Mouse (Mus musculus) CH12.LX (cell line): Measurements from ENCODE around the gene Pqlc2.

ENCODE experiments used
- CTCF ChIP-seq, 2 experiments: IDR thresholded peaks in 1 of 2; conservative IDR thresholded peaks in 1 of 2; 2 replicates each; pipeline ENCODE4 v1.5.1; 2011 to 2012; ENCODE audit warnings: low read depth in 2 of 2, low read length in 2 of 2, improper control_type of control experiment in 1 of 2, inconsistent platforms in 1 of 2, mild to moderate bottlenecking in 1 of 2, moderate library complexity in 1 of 2
- E2F4 ChIP-seq: IDR thresholded peaks from 2 replicates; pipeline ENCODE4 v1.6.1; 2011; ENCODE audit warnings: low read depth, low read length, improper control_type of control experiment; ENCODE audit not compliant: insufficient replicate concordance
- ETS1 ChIP-seq: conservative IDR thresholded peaks from 2 replicates; pipeline ENCODE4 v1.6.1; 2012; ENCODE audit warnings: low read depth, mild to moderate bottlenecking, inconsistent platforms, low read length, improper control_type of control experiment, moderate library complexity
- MAX ChIP-seq: IDR thresholded peaks from 2 replicates; pipeline ENCODE4 v1.6.1; 2011; ENCODE audit warnings: low read length, improper control_type of control experiment
- PAX5 ChIP-seq: IDR thresholded peaks from 2 replicates; pipeline ENCODE4 v1.6.1; 2012; ENCODE audit warnings: low read length, inconsistent platforms, mixed read lengths
- POLR2A ChIP-seq: IDR thresholded peaks from 2 replicates; pipeline ENCODE4 v1.6.1; 2011; ENCODE audit warnings: low read depth, mild to moderate bottlenecking, improper control_type of control experiment, low read length
- POLR2AphosphoS2 ChIP-seq: IDR thresholded peaks from 2 replicates; pipeline ENCODE4 v1.6.1; 2011; ENCODE audit warnings: low read depth, low read length, improper control_type of control experiment
- UBTF ChIP-seq: IDR thresholded peaks from 2 replicates; pipeline ENCODE4 v1.6.1; 2012; ENCODE audit warnings: low read depth, mild to moderate bottlenecking, inconsistent platforms, low read length, improper control_type of control experiment, moderate library complexity
- ZC3H11A ChIP-seq: IDR thresholded peaks from 2 replicates; pipeline ENCODE4 v1.6.1; 2012; ENCODE audit warnings: low read depth, mild to moderate bottlenecking, inconsistent platforms, low read length, improper control_type of control experiment

GRCm38 (mm10) chr4:139310171-139310898, at the start of gene Pqlc2, which contains the start of gene Akr7a5:
- TF ChIP-seq PAX5, result no peak
- TF ChIP-seq ZC3H11A, result no peak
- peak; percentile 56; the same call in 1 of the 2 replicates for TF ChIP-seq MAX
- peak; percentile 96 for TF ChIP-seq POLR2A
- no peak for TF ChIP-seq ETS1
- peak; percentile 77; the same call in 1 of the 2 replicates for TF ChIP-seq UBTF
- TF ChIP-seq CTCF (conservative IDR thresholded peaks at IDR 0.05 in 1 of 2, IDR thresholded peaks at IDR 0.05 in 1 of 2; ENCODE audit: low read depth in 2 of 2, low read length in 2 of 2), result no peak
- TF ChIP-seq E2F4, result no peak
- TF ChIP-seq POLR2AphosphoS2, result peak; percentile 34; the same call in 1 of the 2 replicates
